Mouse (Mus musculus) forebrain, embryonic 12.5 days (tissue): Measurements from ENCODE around the gene 4930432K21Rik. TPM values are rescaled to one million over a fixed set of nuclear protein-coding genes. Genes with fewer than 3 reads are reported as not detected.
A peak's percentile ranks its signal among the peaks of the same experiment; 100 is the strongest.

Experiments
- ATAC-seq: fragments of 200-750 bp; cut with Nextera tagmentation; 2 replicates; pipeline ENCODE4 v1.8.0; 2017; ENCODE audit warnings: moderate TSS enrichment; ENCODE audit not compliant: low FRiP score
- H3K27ac ChIP-seq: fragments of 300-500 bp; sonication (generic); 2 replicates; pipeline ENCODE4 v1.5.1; 2016; ENCODE audit warnings: mild to moderate bottlenecking
- H3K27me3 ChIP-seq: fragments of 300-500 bp; sonication (generic); 2 replicates; pipeline ENCODE4 v1.6.1; 2016; ENCODE audit warnings: mild to moderate bottlenecking
- H3K36me3 ChIP-seq: fragments of 300-500 bp; sonication (generic); replicated peaks from 2 replicates; pipeline ENCODE4 v1.6.1; 2016; ENCODE audit warnings: mild to moderate bottlenecking
- H3K4me1 ChIP-seq: fragments of 300-500 bp; sonication (generic); 2 replicates; pipeline ENCODE4 v1.6.1; 2016
- H3K4me2 ChIP-seq: fragments of 300-500 bp; sonication (generic); 2 replicates; pipeline ENCODE4 v1.6.1; 2016; ENCODE audit warnings: mild to moderate bottlenecking, moderate library complexity
- H3K4me3 ChIP-seq: fragments of 300-500 bp; sonication (generic); replicated peaks from 2 replicates; pipeline ENCODE4 v1.5.1; 2016; ENCODE audit warnings: mild to moderate bottlenecking
- H3K9ac ChIP-seq: fragments of 300-500 bp; sonication (generic); 2 replicates; pipeline ENCODE4 v1.6.1; 2016; ENCODE audit warnings: mild to moderate bottlenecking
- H3K9me3 ChIP-seq: fragments of 300-500 bp; sonication (generic); 2 replicates; pipeline ENCODE4 v1.6.1; 2016
- WGBS: fragments of 180-500 bp; shearing (Covaris S2); methylation state at CpG from one replicate; pipeline ENCODE4 v1.1.7; 2016; 5-methylcytosine and 5-hydroxymethylcytosine counted together
- polyA plus RNA-seq: library from polyadenylated mRNA; unstranded; fragments of >200 nt; fragmentation: Nextera tagmentation; extraction: Ambion mirVana; gene quantifications from 2 replicates; pipeline ENCODE4 v1.2.1, GENCODE M21; 2016

The 4930432K21Rik gene
- polyA plus RNA-seq, 1 experiment from 2014 or later: 2.3 TPM

DNA sequence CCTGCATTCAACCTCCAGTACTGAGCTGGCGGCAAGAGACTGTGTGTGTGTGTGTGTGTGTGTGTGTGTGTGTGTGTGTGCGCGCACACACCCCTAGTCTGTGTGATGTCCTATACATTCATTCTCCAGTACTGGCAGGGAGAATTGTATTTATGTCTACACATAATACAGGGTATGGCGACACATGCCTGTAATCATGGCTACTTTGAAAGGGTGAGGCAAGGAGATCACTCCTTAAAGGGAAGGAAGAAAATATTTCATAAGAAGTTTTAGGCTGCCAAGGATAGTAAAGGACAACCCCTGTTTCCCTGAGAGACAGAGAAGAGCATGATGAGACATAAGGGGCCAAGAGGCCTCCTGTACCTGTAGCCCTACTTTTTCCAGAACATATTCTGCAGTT is 9.8 kb downstream of the 4930432K21Rik start:
- H3K27me3 ChIP-seq: no peaks in the 10 kb centered on the region
- no peaks in the 10 kb centered on the region for H3K9me3 ChIP-seq
- H3K4me2 ChIP-seq: no peak overlapping the region
- H3K36me3 ChIP-seq: peaks cover 12% of the 10 kb centered on the region; the same call in 1 of the 2 replicates
- 97% methylated on average over 4 of the region's 4 CpGs for WGBS
- ATAC-seq: no peak
- H3K9ac ChIP-seq: no peak overlapping the region
- H3K4me1 ChIP-seq: no peaks in the 10 kb centered on the region
- H3K27ac ChIP-seq: no peak overlapping the region
- no peak overlapping the region for H3K4me3 ChIP-seq

DNA sequence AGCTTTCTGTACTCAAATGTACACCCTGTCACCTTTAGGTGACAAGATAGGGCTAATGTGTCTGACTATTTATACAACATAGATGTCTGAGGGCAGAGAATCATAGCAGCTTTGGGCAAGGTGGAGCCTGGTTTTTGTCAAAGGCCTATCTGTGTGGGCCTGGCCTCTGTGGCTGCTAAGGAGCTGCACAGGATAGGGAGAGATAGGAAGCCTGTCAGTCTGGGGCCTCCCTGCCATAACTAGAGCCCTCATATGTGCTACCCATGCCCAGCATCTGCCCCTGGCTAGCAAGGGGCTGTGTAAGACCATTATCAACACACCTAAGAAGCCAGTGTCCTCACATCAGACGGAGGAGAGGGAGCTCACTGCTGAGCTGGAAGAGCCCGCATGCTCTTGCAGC is 19.9 kb downstream of the 4930432K21Rik start:
- Histone ChIP-seq H3K4me1 (no peaks in the 10 kb centered on the region), H3K9me3 (no peaks in the 10 kb centered on the region)

DNA sequence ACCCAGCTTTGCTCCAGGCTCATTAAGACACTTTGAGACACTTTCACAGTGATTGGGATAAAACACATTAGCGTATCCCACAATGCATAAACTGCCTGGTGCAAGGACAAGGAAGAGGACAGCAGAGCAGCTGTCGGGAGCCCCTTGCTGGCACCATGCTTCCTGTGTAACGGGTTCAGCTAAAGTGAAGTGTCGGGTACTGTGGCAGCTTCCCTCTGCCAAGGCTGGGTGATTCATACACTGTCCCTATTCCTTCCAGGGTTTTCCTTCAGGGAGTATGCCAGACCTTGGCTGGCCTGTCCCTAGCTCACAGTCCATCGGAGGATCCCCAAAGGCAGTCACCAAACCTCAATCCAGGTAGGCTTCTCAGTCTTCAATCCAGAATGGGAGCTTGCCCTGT is 22.3 kb downstream of the 4930432K21Rik start:
- Histone ChIP-seq H3K4me3 (no peak overlapping the region), H3K27me3 (no peaks in the 10 kb centered on the region), H3K36me3 (peaks cover 52% of the 10 kb centered on the region), H3K4me2 (no peak overlapping the region), H3K9me3 (no peaks in the 10 kb centered on the region), H3K27ac (no peak overlapping the region), H3K4me1 (no peaks in the 10 kb centered on the region), H3K9ac (no peak overlapping the region)
- no peak for ATAC-seq
- 92% methylated on average over 5 of the region's 5 CpGs for WGBS

More for the DNA sequence above, 19.9 kb downstream of the 4930432K21Rik start:
- H3K4me3 ChIP-seq: no peak overlapping the region
- no peak overlapping the region for H3K4me2 ChIP-seq
- peaks cover 33% of the 10 kb centered on the region for H3K36me3 ChIP-seq
- no peak for ATAC-seq
- 98% methylated on average over 2 of the region's 2 CpGs for WGBS
- no peaks in the 10 kb centered on the region for H3K27me3 ChIP-seq
- H3K9ac ChIP-seq: no peak overlapping the region
- no peak overlapping the region for H3K27ac ChIP-seq

DNA sequence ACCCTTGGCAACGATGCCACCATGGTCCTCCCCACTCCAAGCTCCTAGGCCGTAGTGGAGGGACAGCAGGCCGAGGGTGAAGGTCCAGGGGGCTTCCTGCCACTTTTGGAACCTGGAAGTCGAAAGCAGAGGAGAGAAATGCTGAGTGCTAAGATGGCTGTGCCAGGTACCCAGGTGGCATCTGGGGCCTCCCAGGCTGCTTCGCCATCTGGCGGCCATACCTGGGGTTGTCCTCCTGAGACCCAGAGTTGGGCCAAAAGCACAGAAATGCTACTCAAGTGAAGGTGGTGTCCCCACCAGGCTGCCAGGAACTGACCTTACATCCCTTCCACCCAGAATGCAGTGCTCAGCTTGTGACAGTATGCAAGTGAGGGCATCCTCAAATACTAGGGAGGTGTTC is 26.0 kb downstream of the 4930432K21Rik start:
- H3K4me3 ChIP-seq: no peak overlapping the region
- no peak overlapping the region for H3K9ac ChIP-seq
- H3K27me3 ChIP-seq: no peaks in the 10 kb centered on the region
- no peak overlapping the region for H3K27ac ChIP-seq
- H3K9me3 ChIP-seq: no peaks in the 10 kb centered on the region
- H3K4me2 ChIP-seq: no peak overlapping the region
- peaks cover 8% of the 10 kb centered on the region for H3K4me1 ChIP-seq
- H3K36me3 ChIP-seq: peaks cover 73% of the 10 kb centered on the region
- 87% methylated on average over 6 of the region's 6 CpGs for WGBS
- ATAC-seq: no peak

DNA sequence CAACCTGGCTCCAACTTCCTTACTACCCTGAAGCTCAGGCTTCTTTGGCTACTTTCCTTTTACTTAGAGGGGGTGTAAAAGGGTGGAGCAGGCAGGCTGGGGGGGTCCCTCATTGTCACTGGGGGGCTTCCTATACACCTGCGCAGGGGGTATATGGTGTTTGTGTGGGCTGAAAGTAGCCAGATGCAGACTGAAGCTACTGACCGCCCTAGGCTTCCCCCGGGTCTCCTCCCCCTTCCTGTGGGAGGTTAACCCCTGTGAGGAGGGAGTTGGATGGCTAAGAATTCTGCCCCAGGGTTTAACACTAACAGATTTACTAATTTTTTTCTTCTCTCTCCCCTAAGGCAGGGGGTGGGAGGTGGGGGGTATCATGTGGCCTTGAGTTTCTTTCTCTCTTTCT is 28.7 kb downstream of the 4930432K21Rik start:
- peaks cover 65% of the 10 kb centered on the region for H3K36me3 ChIP-seq
- 35% methylated on average over 3 of the region's 3 CpGs for WGBS
- H3K9ac ChIP-seq: no peak overlapping the region

DNA sequence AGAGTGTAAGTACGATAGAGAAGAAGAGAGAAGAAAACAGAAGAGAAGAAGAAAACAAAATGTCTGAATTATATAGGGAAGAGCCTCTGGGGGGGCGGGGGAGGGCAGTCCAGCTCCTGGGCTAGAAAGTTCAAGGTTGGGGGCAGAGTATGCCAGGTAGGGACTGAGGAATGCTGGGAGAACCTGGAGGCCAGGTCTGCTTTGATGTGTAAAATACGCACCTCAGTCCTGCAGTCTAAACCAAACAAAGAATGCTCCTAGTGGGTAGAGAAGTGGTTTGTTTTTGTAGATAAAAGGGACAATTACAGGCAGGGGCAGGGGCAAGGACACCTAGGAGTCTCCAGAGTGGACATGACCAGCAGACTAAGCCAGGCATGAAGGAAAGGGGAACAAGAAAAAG is 29.6 kb downstream of the 4930432K21Rik start:
- no peaks in the 10 kb centered on the region for H3K27me3 ChIP-seq
- H3K9ac ChIP-seq: no peak overlapping the region
- no peak overlapping the region for H3K4me2 ChIP-seq
- H3K4me1 ChIP-seq: peaks cover 41% of the 10 kb centered on the region
- no peak for ATAC-seq
- H3K9me3 ChIP-seq: no peaks in the 10 kb centered on the region
- H3K4me3 ChIP-seq: no peak overlapping the region
- peaks cover 57% of the 10 kb centered on the region for H3K36me3 ChIP-seq
- 97% methylated on average over 3 of the region's 3 CpGs for WGBS
- H3K27ac ChIP-seq: no peak overlapping the region

More for the DNA sequence above, 28.7 kb downstream of the 4930432K21Rik start:
- no peak overlapping the region for H3K27ac ChIP-seq
- H3K27me3 ChIP-seq: no peaks in the 10 kb centered on the region
- peaks cover 35% of the 10 kb centered on the region for H3K4me1 ChIP-seq
- no peaks in the 10 kb centered on the region for H3K9me3 ChIP-seq
- H3K4me2 ChIP-seq: no peak overlapping the region
- H3K4me3 ChIP-seq: no peak overlapping the region
- ATAC-seq: no peak

DNA sequence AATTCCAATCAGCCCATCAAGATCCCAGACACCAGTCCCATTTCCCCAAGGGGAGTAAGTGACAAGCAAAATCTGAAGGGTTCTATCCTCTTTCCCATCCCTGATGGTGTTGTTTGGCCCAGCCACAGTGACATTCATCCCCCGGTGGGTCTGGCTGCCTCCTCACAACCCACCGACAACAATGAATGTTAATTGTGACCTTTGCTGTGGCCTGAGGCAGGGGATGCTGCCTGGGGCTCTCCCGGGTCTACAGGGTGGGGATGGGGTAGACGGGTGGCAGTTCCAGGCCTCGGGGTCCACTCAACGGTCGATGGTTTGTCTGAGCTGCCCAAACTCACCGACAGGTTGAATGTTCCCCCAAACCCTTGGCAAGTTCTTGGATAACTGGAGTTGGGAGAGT is 30.8 kb downstream of the 4930432K21Rik start:
- Histone ChIP-seq H3K27ac (no peak overlapping the region), H3K9me3 (no peaks in the 10 kb centered on the region), H3K4me1 (peaks cover 48% of the 10 kb centered on the region), H3K36me3 (peaks cover 45% of the 10 kb centered on the region), H3K9ac (no peak overlapping the region), H3K4me2 (no peak overlapping the region; the same call in none of the 2 replicates), H3K27me3 (no peaks in the 10 kb centered on the region), H3K4me3 (no peak overlapping the region)
- no peak for ATAC-seq
- 86% methylated on average over 8 of the region's 8 CpGs for WGBS

DNA sequence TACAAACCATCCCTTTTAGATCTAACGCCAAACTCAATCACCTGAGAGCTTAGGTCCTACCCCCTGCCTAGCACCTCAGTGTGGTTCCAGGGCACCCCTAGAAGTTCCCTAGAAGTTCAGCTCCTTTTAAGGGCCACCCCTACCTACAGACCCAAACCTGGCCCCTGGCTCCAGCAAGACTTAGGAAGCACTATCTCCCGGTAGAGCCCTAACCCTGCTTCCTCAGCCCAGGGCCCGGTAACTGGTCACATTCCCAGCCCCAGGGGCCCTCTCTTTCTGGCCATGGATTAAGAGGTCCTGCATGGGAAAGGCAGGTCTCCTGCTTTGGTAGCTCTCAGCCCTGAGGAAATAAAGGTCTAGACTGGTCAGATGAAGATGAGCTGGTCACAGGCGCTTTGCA is 32.1 kb downstream of the 4930432K21Rik start:
- WGBS: 4% methylated on average over 4 of the region's 4 CpGs
- H3K27me3 ChIP-seq: peaks cover 6% of the 10 kb centered on the region; the same call in 1 of the 2 replicates
- peak overlapping the region; percentile 92 for H3K27ac ChIP-seq
- H3K9me3 ChIP-seq: no peaks in the 10 kb centered on the region
- peak overlapping the region; percentile 33 for H3K4me3 ChIP-seq
- no peak; the same call in 1 of the 2 replicates for ATAC-seq
- peaks cover 31% of the 10 kb centered on the region for H3K36me3 ChIP-seq
- peaks cover 57% of the 10 kb centered on the region for H3K4me1 ChIP-seq
- H3K4me2 ChIP-seq: peak overlapping the region; percentile 85
- peak overlapping the region; percentile 67 for H3K9ac ChIP-seq

DNA sequence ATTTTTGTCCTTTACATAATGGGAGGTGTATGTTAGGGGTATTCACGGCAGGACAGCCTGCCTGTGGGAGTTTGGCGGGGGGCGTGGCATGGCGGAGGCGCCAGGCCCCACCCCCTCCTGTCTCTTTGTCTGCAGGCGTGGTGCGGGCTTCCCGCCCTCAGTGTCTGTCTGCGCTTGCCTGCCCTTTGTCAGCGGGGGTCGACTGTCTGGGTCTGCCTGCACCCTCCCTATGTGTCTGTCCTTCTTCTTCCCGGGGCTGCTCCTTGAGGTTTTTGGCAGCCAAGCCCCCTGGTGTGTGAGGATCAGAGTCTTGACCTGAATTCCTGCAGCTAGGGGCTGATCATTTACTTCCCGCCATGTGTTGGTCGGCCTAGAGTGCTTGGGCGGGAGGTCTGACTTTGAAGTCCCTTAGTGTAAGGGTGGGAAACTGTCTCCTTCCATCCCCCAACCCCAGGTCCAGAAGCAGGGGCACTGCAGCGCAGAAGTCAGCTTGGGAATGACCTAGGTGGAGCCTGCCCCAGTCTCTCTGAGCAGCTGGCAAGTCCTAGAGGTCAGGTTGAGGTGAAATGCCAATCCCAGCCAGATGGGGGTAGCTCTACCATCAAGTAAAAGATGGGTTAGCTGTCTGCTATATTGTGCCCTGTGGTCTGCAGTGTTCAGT is 32.8 kb downstream of the 4930432K21Rik start:
- peak; percentile 78 for ATAC-seq
- Histone ChIP-seq H3K4me1 (peaks cover 57% of the 10 kb centered on the region), H3K27me3 (peaks cover 11% of the 10 kb centered on the region; the same call in 1 of the 2 replicates), H3K9me3 (no peaks in the 10 kb centered on the region), H3K36me3 (peaks cover 24% of the 10 kb centered on the region), H3K27ac (peak overlapping the region; percentile 92), H3K9ac (peak overlapping the region; percentile 67), H3K4me2 (peak overlapping the region; percentile 85), H3K4me3 (peak overlapping the region; percentile 33)
- 4% methylated on average over 16 of the region's 16 CpGs for WGBS

DNA sequence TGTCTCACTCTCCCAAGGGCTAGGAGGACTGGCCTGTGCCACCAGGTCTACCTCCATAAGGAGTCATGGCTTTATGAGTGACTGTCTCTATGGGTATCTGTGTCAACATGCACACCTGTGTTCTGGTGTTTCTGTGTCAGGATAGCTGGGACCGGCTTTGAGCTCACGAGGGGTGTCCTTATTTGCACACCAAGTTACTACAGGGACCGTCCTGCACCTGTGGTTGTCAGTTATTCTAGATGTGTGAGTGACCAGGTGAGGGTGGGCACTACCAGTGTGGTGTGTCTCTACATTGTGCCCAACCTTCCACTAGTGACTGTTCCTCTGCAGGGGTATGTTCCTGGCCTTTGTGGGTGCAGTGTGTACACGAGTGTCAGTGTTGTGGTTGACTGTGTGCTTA is 35.0 kb downstream of the 4930432K21Rik start:
- peak overlapping the region; percentile 93 for H3K27ac ChIP-seq
- peak overlapping the region; percentile 85 for H3K4me2 ChIP-seq
- 0 out of 2 replicates have a peak, but pooled peaks have one; percentile 12 for ATAC-seq
- peak overlapping the region; percentile 83 for H3K4me3 ChIP-seq
- no peaks in the 10 kb centered on the region for H3K9me3 ChIP-seq
- peaks cover 11% of the 10 kb centered on the region; the same call in 1 of the 2 replicates for H3K27me3 ChIP-seq
- H3K4me1 ChIP-seq: peaks cover 64% of the 10 kb centered on the region
- 58% methylated on average over 4 of the region's 4 CpGs for WGBS
- H3K9ac ChIP-seq: peak overlapping the region; percentile 99
- H3K36me3 ChIP-seq: peaks cover 11% of the 10 kb centered on the region

DNA sequence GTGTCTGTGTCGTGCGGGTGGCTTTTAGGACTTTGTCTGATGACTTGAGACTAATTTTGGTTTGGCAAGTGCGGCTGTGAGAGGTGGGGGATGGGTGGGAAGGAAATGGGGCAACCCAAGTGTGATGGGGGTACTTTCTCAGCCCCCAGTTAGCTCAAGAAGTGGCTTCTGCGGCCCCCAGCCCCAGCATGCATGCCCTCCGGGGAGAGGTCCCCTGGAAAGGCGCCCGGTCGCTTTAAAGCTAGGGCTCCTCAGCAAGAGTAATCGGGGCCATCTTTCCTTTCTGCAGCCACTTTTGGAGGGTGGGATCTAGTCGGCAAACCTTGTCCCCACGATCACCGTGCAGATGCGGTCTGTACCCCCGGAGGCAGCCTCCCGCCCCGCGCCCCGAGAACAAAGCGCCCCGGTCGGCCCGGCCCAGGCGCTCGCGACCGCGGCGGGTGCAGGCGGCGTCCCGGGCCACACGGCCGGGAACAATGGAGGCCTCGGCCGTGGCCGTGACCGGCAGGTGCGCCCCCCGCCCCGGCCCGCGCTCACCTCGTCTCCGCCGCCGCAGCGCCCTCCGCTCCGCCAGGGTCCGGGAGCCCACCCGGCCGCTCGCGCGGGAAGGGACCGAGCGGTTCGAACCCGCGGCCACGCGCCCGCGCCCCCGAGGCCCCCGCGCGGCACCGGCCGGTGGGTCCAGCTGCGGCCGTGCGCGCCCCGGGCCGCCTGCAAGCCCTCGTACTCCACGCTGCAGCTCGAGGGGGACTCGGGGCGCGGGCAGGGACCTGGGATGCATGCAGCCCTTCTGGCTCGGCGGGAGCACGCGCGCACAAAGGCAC is 35.6 kb downstream of the 4930432K21Rik start:
- peaks cover 60% of the 10 kb centered on the region for H3K4me1 ChIP-seq
- WGBS: under 1% methylated on average over 83 of the region's 87 CpGs

More for the DNA sequence above, 35.6 kb downstream of the 4930432K21Rik start:
- peak overlapping the region; percentile 99 for H3K9ac ChIP-seq
- peak; percentile 42 for ATAC-seq
- peak overlapping the region; percentile 93 for H3K27ac ChIP-seq
- H3K4me2 ChIP-seq: peak overlapping the region; percentile 85
- peak overlapping the region; percentile 83 for H3K4me3 ChIP-seq
- H3K36me3 ChIP-seq: peaks cover 6% of the 10 kb centered on the region
- no peaks in the 10 kb centered on the region for H3K9me3 ChIP-seq
- peaks cover 11% of the 10 kb centered on the region; the same call in 1 of the 2 replicates for H3K27me3 ChIP-seq
